Mouse (Mus musculus) cerebellum, adult 8-10 months (tissue): Measurements from ENCODE around the gene Slc25a11.

Experiments
- DNase-seq: peaks from one replicate; pipeline ENCODE4 v3.0.0; 2022

Gene Slc25a11

GRCm38 (mm10) chr11:70650322-70651175 is 3.3 kb upstream of the Slc25a11 start:
- DNase-seq, result peak; percentile 21

- no peak for DNase-seq
These were observed 2.0 kb upstream of the Slc25a11 start for GRCm38 (mm10) chr11:70649185-70649734.

- DNase-seq, result no peak
These were observed 1.2 kb upstream of the Slc25a11 start for GRCm38 (mm10) chr11:70648512-70648911.

GRCm38 (mm10) chr11:70647716-70648420 is 589 bp upstream of the Slc25a11 start:
- DNase-seq, result no peak

GRCm38 (mm10) chr11:70646259-70646555 is 1.1 kb downstream of the Slc25a11 start:
- DNase-seq, result no peak

GRCm38 (mm10) chr11:70645461-70646258 is 1.6 kb downstream of the Slc25a11 start:
- DNase-seq, result no peak

GRCm38 (mm10) chr11:70644564-70645103 is 2.6 kb downstream of the Slc25a11 start:
- no peak for DNase-seq

GRCm38 (mm10) chr11:70643051-70643450 is 4.2 kb downstream of the Slc25a11 start:
- no peak for DNase-seq

GRCm38 (mm10) chr11:70641241-70641640 is 6.0 kb downstream of the Slc25a11 start:
- no peak for DNase-seq

- DNase-seq, result no peak
These were observed 7.3 kb downstream of the Slc25a11 start for GRCm38 (mm10) chr11:70639976-70640375.

GRCm38 (mm10) chr11:70638714-70639278 is 8.5 kb downstream of the Slc25a11 start, which contains the start of gene Gp1ba:
Gene Gp1ba, plus strand, starts transcription at chr11:70639122.
- DNase-seq, result no peak

GRCm38 (mm10) chr11:70638293-70638692 is 9.0 kb downstream of the Slc25a11 start:
- no peak for DNase-seq

GRCm38 (mm10) chr11:70637764-70638163 is 9.5 kb downstream of the Slc25a11 start:
- DNase-seq, result no peak

GRCm38 (mm10) chr11:70635601-70636000 is 11.7 kb downstream of the Slc25a11 start:
- DNase-seq, result no peak

- no peak for DNase-seq
These were observed 17.1 kb downstream of the Slc25a11 start for GRCm38 (mm10) chr11:70630129-70630528.

- no peak for DNase-seq
These were observed 17.7 kb downstream of the Slc25a11 start for GRCm38 (mm10) chr11:70629557-70629956.

- DNase-seq, result no peak
These were observed 18.8 kb downstream of the Slc25a11 start for GRCm38 (mm10) chr11:70628431-70628830.

- no peak for DNase-seq
These were observed 20.4 kb downstream of the Slc25a11 start for GRCm38 (mm10) chr11:70626877-70627276.

GRCm38 (mm10) chr11:70625473-70625872 is 21.8 kb downstream of the Slc25a11 start:
- no peak for DNase-seq

- no peak for DNase-seq
These were observed 24.1 kb downstream of the Slc25a11 start for GRCm38 (mm10) chr11:70623053-70623742.

GRCm38 (mm10) chr11:70621972-70622814 is 25.1 kb downstream of the Slc25a11 start:
- DNase-seq, result no peak
